Mouse (Mus musculus) forebrain, postnatal 0 days (tissue): Measurements from ENCODE around the gene Olfr432. TPM values are rescaled to one million over a fixed set of nuclear protein-coding genes. Genes with fewer than 3 reads are reported as not detected.
"Not testable (repeated sequence)": the region's sequence is repeated elsewhere in the genome, so short reads cannot be mapped to it uniquely, and the experiment has no call there.

ENCODE experiments used
- ATAC-seq: fragments of 200-750 bp; cut with Nextera tagmentation; 2 replicates; pipeline ENCODE4 v1.8.0; 2017; ENCODE audit warnings: mild to moderate bottlenecking, moderate library complexity
- DNase-seq: peaks from one replicate; pipeline ENCODE4 v3.0.0-alpha.2; 2015
- H3K27ac ChIP-seq: fragments of 300-500 bp; sonication (generic); 2 replicates; pipeline ENCODE4 v1.5.1; 2014; ENCODE audit warnings: low read depth, mild to moderate bottlenecking, antibody characterized with exemption, low read length, moderate library complexity, mixed read lengths
- H3K27me3 ChIP-seq: fragments of 300-500 bp; sonication (generic); 2 replicates; pipeline ENCODE4 v1.6.1; 2014; ENCODE audit warnings: mild to moderate bottlenecking, low read length, mixed read lengths; ENCODE audit not compliant: insufficient read depth
- H3K36me3 ChIP-seq: fragments of 300-500 bp; sonication (generic); 2 replicates; pipeline ENCODE4 v1.6.1; 2014; ENCODE audit warnings: mild to moderate bottlenecking, moderate library complexity; ENCODE audit not compliant: insufficient read depth
- H3K4me1 ChIP-seq: fragments of 300-500 bp; sonication (generic); 2 replicates; pipeline ENCODE4 v1.6.1; 2014; ENCODE audit warnings: antibody characterized with exemption; ENCODE audit not compliant: insufficient read depth
- H3K4me2 ChIP-seq: fragments of 300-500 bp; sonication (generic); 2 replicates; pipeline ENCODE4 v1.6.1; 2014; ENCODE audit warnings: low read depth, mild to moderate bottlenecking, moderate library complexity
- H3K4me3 ChIP-seq: fragments of 300-500 bp; sonication (generic); 2 replicates; pipeline ENCODE4 v1.5.1; 2014; ENCODE audit warnings: low read depth, low read length, mixed read lengths
- H3K9ac ChIP-seq: fragments of 300-500 bp; sonication (generic); 2 replicates; pipeline ENCODE4 v1.6.1; 2014; ENCODE audit warnings: mild to moderate bottlenecking
- H3K9me3 ChIP-seq: fragments of 300-500 bp; sonication (generic); 2 replicates; pipeline ENCODE4 v1.6.1; 2016; ENCODE audit warnings: low read length
- CTCF ChIP-seq: sonication (generic); IDR thresholded peaks from 2 replicates; pipeline ENCODE4 v1.5.1; 2016; ENCODE audit warnings: antibody characterized with exemption, control low read depth, low read depth
- WGBS: fragments of 180-500 bp; shearing (Covaris S2); extraction: QIAGEN DNeasy Blood & Tissue Kit; methylation state at CpG from one replicate; pipeline ENCODE4 v1.1.7; 2014; 5-methylcytosine and 5-hydroxymethylcytosine counted together
- polyA plus RNA-seq: library from polyadenylated mRNA; unstranded; fragments of >200 nt; fragmentation: Nextera tagmentation; extraction: Ambion mirVana; gene quantifications from 2 replicates; pipeline ENCODE4 v1.2.1, GENCODE M21; 2015
- total RNA-seq: library from RNA; depleted of rRNA; stranded (reverse); fragments of >200 nt; gene quantifications from 2 replicates; pipeline ENCODE4 v1.2.3, GENCODE M21; 2014

Olfr432 gene
- total and polyA plus RNA-seq, 2 experiments from 2014 or later, result not detected

DNA sequence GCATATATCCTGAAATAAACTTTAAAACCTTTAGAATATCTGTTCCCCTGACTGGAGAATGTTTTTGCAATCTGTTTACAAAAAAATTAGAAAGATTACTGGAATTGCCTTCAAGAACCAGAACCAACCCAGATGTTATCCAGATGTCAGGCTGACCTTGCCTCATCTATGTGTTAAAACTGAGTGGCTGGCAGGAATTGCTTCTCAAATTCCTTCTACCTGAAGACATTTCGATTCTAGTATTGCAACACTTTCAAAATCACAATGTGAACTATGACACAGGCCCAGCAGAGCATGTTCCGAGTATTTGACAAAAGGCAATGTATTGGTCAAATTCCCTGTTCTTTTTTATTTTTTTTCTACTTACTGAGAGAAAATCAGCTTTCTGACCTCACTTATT is 4.6 kb upstream of the Olfr432 start:
- WGBS, result 81% methylated on average over 2 of the region's 2 CpGs
- TF ChIP-seq CTCF, result no peak
- Histone ChIP-seq H3K4me1 (no peaks in the 10 kb centered on the region), H3K27ac (no peak overlapping the region), H3K9ac (no peak overlapping the region), H3K4me2 (no peak overlapping the region), H3K9me3 (no peaks in the 10 kb centered on the region), H3K27me3 (no peaks in the 10 kb centered on the region), H3K36me3 (no peaks in the 10 kb centered on the region), H3K4me3 (no peak overlapping the region)
- no peak for DNase-seq
- ATAC-seq, result no peak

DNA sequence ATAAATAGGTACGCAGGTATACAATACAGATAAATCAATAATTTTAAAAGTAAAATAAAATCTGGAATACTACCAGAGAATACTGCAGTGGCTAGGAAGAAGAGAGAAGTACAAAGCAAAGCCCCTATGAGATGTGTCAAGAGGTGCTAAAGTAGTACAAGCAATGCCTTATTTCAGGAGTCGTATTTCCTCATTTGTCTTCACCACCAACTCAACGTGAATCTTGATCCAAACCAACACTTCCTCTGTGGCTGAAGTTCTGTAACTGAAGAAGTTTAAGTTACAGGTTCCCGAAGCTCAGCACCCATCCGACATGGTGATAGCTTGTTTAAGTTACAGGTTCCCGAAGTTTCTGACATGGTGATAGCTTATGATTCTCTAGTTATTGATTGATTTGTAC is 778 bp upstream of the Olfr432 start:
- H3K9ac ChIP-seq, H3K4me3 ChIP-seq, DNase-seq, H3K36me3 ChIP-seq, H3K4me1 ChIP-seq, ATAC-seq, H3K4me2 ChIP-seq, H3K27ac ChIP-seq, H3K27me3 ChIP-seq, H3K9me3 ChIP-seq: not testable (repeated sequence)
- 90% methylated on average over 6 of the region's 6 CpGs for WGBS

DNA sequence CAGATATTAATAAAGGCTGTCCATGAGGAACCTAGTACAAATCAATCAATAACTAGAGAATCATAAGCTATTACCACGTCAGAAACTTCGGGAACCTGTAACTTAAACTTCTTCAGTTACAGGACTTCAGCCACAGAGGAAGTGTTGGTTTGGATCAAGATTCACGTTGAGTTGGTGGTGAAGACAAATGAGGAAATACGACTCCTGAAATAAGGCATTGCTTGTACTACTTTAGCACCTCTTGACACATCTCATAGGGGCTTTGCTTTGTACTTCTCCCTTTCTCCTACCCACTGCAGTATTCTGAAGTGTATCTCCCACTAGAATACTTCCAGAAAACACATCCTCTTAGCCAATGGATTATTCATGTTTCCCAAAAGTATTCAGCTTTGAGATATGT is 352 bp downstream of the Olfr432 start:
- not testable (repeated sequence) for H3K4me1 ChIP-seq, H3K9me3 ChIP-seq, H3K4me3 ChIP-seq, H3K36me3 ChIP-seq, H3K9ac ChIP-seq, DNase-seq, ATAC-seq, H3K4me2 ChIP-seq, H3K27me3 ChIP-seq, H3K27ac ChIP-seq
- 84% methylated on average over 4 of the region's 4 CpGs for WGBS

DNA sequence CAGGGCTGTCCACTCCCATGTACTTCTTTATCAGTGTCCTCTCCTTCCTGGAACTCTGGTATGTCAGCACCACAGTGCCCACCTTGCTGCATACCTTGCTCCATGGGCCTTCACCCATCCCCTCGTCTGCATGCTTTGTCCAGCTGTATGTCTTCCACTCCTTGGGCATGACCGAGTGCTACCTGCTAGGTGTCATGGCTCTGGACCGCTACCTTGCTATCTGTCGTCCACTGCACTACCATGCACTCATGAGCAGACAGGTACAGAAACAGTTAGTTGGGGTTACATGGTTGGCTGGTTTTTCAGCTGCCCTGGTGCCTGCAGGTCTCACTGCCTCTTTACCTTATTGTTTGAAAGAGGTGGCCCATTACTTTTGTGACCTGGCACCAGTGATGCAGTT is 1.5 kb downstream of the Olfr432 start:
- Histone ChIP-seq H3K4me1 (no peaks in the 10 kb centered on the region), H3K36me3 (no peaks in the 10 kb centered on the region), H3K9ac (no peak overlapping the region), H3K4me3 (no peak overlapping the region), H3K27me3 (no peaks in the 10 kb centered on the region), H3K27ac (no peak overlapping the region), H3K9me3 (no peaks in the 10 kb centered on the region), H3K4me2 (no peak overlapping the region)
- ATAC-seq (no peak), DNase-seq (no peak)
- 94% methylated on average over 4 of the region's 4 CpGs for WGBS
- TF ChIP-seq CTCF, result no peak

DNA sequence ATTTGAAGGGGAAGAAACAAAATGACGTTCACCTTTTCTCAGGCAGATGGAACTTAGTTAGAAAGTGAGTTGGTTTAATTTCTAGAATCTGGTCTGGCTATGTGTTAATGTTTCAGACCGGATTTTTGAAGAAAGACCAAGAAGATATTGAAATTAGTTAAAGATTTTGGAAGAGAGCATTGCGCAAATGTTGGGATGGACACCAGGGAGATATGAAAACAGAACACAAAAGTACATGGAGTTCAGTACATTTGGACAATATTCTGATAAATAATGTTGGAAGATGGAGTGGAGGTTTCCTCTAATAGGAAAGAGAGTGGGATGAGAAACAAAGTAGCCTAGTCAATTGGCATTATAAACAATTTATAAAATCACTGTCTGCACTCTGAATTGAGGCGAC is 2.5 kb downstream of the Olfr432 start:
- H3K27ac ChIP-seq, result no peak overlapping the region
- no peak overlapping the region for H3K9ac ChIP-seq
- TF ChIP-seq CTCF, result no peak
- DNase-seq (no peak), ATAC-seq (no peak)
- H3K4me2 ChIP-seq, result no peak overlapping the region
- H3K36me3 ChIP-seq, result no peaks in the 10 kb centered on the region
- 91% methylated on average over 4 of the region's 4 CpGs for WGBS
- no peaks in the 10 kb centered on the region for H3K4me1 ChIP-seq
- H3K9me3 ChIP-seq, result no peaks in the 10 kb centered on the region
- H3K4me3 ChIP-seq, result no peak overlapping the region
- no peaks in the 10 kb centered on the region for H3K27me3 ChIP-seq

DNA sequence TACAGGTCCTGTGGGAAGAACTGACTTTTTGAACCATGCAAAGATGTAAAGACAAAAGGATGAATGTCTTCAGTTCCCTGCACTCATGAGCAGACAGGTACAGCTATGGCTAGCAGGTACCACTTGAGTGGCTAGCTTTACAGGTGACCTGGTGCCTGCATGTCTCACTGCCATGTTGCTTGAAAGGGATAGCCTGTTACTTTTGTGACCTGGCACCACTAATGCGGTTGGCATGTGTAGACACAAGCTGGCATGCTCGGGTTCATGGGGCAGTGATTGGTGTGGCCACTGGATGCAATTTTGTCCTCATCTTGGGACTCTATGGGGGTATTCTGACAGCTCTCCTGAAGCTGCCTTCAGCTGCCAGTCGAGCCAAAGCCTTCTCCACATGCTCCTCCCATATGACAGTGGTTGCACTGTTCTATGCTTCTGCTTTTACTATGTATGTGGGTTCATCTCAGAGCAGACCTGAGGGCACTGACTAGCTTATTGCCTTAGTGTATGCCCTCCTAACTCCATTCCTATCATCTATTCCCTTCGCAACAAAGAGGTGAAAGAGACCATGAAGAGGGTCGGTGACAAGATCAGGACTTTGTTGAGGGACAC is 3.0 kb downstream of the Olfr432 start:
- H3K27ac ChIP-seq, result no peak overlapping the region

DNA sequence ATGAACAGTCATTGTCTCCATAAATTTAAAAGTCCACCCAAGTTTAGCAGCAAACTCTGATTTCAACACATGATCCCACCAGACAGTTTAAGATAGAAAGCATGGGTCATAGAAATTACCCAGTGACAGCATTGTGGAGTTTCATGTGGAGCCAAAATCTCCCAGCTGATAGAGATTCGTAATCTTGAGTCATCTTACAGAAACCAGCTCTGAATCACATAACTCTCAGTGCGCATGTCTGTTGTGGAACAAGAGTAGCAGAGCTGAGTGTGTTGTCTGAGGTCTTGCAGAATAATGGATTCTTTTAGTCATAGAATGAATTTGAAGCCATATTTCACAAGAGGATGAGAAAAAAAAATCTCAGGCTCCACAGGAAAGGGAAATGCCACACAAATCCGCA is 4.0 kb downstream of the Olfr432 start:
- WGBS, result 82% methylated on average over 3 of the region's 3 CpGs
- H3K9ac ChIP-seq, result no peak overlapping the region
- ATAC-seq (no peak), DNase-seq (no peak)
- no peak overlapping the region for H3K4me2 ChIP-seq
- no peaks in the 10 kb centered on the region for H3K27me3 ChIP-seq
- H3K4me1 ChIP-seq, result no peaks in the 10 kb centered on the region
- H3K27ac ChIP-seq, result no peak overlapping the region
- H3K36me3 ChIP-seq, result no peaks in the 10 kb centered on the region
- TF ChIP-seq CTCF, result no peak
- H3K9me3 ChIP-seq, result no peaks in the 10 kb centered on the region
- no peak overlapping the region for H3K4me3 ChIP-seq

More for the DNA sequence above, 3.0 kb downstream of the Olfr432 start:
- DNase-seq, result no peak
- no peaks in the 10 kb centered on the region for H3K4me1 ChIP-seq
- no peaks in the 10 kb centered on the region for H3K27me3 ChIP-seq
- H3K4me3 ChIP-seq, result no peak overlapping the region
- TF ChIP-seq CTCF, result no peak
- no peak overlapping the region for H3K9ac ChIP-seq
- no peak overlapping the region for H3K4me2 ChIP-seq
- WGBS, result 86% methylated on average over 5 of the region's 5 CpGs
- no peaks in the 10 kb centered on the region for H3K36me3 ChIP-seq
- H3K9me3 ChIP-seq, result no peaks in the 10 kb centered on the region
- no peak for ATAC-seq

DNA sequence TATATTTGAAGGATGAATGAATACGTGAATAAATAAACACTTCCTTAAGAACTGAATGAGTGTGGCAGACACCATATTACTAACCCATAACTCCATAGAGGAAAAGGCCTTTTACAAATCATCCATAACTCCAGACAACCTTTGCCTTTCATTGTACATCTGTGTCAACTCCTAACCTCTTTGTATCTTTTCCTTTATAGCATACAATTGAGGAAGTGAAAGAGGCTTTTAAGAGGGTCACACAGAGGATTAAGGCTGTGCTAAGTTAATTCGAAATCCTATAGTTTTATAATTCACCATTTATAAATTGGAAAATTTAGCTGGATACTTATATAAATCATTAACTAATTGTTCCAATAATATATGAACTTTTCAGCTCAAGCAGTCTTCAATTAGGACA is 6.2 kb downstream of the Olfr432 start:
- Histone ChIP-seq H3K4me3 (no peak overlapping the region), H3K9ac (no peak overlapping the region), H3K27ac (no peak overlapping the region), H3K27me3 (no peaks in the 10 kb centered on the region), H3K36me3 (no peaks in the 10 kb centered on the region), H3K4me2 (no peak overlapping the region), H3K4me1 (no peaks in the 10 kb centered on the region), H3K9me3 (no peaks in the 10 kb centered on the region)
- ATAC-seq (no peak), DNase-seq (no peak)
- no peak for TF ChIP-seq CTCF
- 80% methylated on average over 2 of the region's 2 CpGs for WGBS
